Mouse (Mus musculus) hindlimb bud, embryonic 11.5 days (tissue): ENCODE results near the gene Gm49395.

Experiments
- DNase-seq: peaks from one replicate; pipeline ENCODE4 v3.0.0-alpha.2; 2012; ENCODE audit warnings: low read depth, low spot score; ENCODE audit errors: extremely low spot score

The Gm49395 gene

GRCm38 (mm10) chr13:115101355-115102191 lies at the start of gene Gm49395, which contains the start of gene Itga1:
TSS of gene Gm49395 (minus strand) at chr13:115101921.
TSS of gene Itga1 (minus strand) at chr13:115101964.
- DNase-seq: peak; percentile 22

- DNase-seq: no peak
Observed at GRCm38 (mm10) chr13:115150602-115151001, 48.9 kb upstream of the Gm49395 start.

GRCm38 (mm10) chr13:115149849-115150248 lies 48.1 kb upstream of the Gm49395 start:
- DNase-seq: no peak

- no peak for DNase-seq
Observed at GRCm38 (mm10) chr13:115143575-115143974, 41.9 kb upstream of the Gm49395 start.

- DNase-seq: no peak
Observed at GRCm38 (mm10) chr13:115142066-115142465, 40.3 kb upstream of the Gm49395 start.

- no peak for DNase-seq
Observed at GRCm38 (mm10) chr13:115138513-115138912, 36.8 kb upstream of the Gm49395 start.

- no peak for DNase-seq
Observed at GRCm38 (mm10) chr13:115136761-115137160, 35.0 kb upstream of the Gm49395 start.

- no peak for DNase-seq
Observed at GRCm38 (mm10) chr13:115132435-115132834, 30.7 kb upstream of the Gm49395 start.

GRCm38 (mm10) chr13:115131381-115131780 lies 29.7 kb upstream of the Gm49395 start:
- DNase-seq: no peak

- DNase-seq: no peak
Observed at GRCm38 (mm10) chr13:115130035-115130434, 28.3 kb upstream of the Gm49395 start.

- DNase-seq: no peak
Observed at GRCm38 (mm10) chr13:115127826-115128225, 26.1 kb upstream of the Gm49395 start.

- DNase-seq: no peak
Observed at GRCm38 (mm10) chr13:115126534-115126933, 24.8 kb upstream of the Gm49395 start.

- DNase-seq: no peak
Observed at GRCm38 (mm10) chr13:115125130-115125529, 23.4 kb upstream of the Gm49395 start.

- no peak for DNase-seq
Observed at GRCm38 (mm10) chr13:115124521-115124920, 22.8 kb upstream of the Gm49395 start.

GRCm38 (mm10) chr13:115118756-115119155 lies 17.0 kb upstream of the Gm49395 start:
- DNase-seq: no peak

GRCm38 (mm10) chr13:115118195-115118594 lies 16.5 kb upstream of the Gm49395 start:
- DNase-seq: no peak

GRCm38 (mm10) chr13:115116930-115117621 lies 15.4 kb upstream of the Gm49395 start:
- no peak for DNase-seq

GRCm38 (mm10) chr13:115109628-115110027 lies 7.9 kb upstream of the Gm49395 start:
- no peak for DNase-seq

- no peak for DNase-seq
Observed at GRCm38 (mm10) chr13:115107436-115107835, 5.7 kb upstream of the Gm49395 start.

GRCm38 (mm10) chr13:115106183-115106582 lies 4.5 kb upstream of the Gm49395 start:
- no peak for DNase-seq

GRCm38 (mm10) chr13:115102754-115103153 lies 1.0 kb upstream of the Gm49395 start:
- DNase-seq: no peak
